Mouse (Mus musculus) bone marrow macrophage, adult 2 months (primary cell): ENCODE measurements around the gene Usp44.

ENCODE experiments used
- CTCF ChIP-seq: IDR thresholded peaks from 2 replicates; pipeline ENCODE4 v1.5.1; 2012; ENCODE audit warnings: low read depth, mild to moderate bottlenecking, low read length, moderate library complexity
- POLR2A ChIP-seq: IDR thresholded peaks from 2 replicates; pipeline ENCODE4 v1.6.1; 2012; ENCODE audit warnings: mild to moderate bottlenecking, low read depth, low read length, borderline replicate concordance

- TF ChIP-seq CTCF (no peak), POLR2A (no peak)
Observed at GRCm38 (mm10) chr10:93833370-93833698, 2.0 kb downstream of the Usp44 start.
